ENCODE assay signal across 9 mouse cellular contexts in the genomic region with DNA sequence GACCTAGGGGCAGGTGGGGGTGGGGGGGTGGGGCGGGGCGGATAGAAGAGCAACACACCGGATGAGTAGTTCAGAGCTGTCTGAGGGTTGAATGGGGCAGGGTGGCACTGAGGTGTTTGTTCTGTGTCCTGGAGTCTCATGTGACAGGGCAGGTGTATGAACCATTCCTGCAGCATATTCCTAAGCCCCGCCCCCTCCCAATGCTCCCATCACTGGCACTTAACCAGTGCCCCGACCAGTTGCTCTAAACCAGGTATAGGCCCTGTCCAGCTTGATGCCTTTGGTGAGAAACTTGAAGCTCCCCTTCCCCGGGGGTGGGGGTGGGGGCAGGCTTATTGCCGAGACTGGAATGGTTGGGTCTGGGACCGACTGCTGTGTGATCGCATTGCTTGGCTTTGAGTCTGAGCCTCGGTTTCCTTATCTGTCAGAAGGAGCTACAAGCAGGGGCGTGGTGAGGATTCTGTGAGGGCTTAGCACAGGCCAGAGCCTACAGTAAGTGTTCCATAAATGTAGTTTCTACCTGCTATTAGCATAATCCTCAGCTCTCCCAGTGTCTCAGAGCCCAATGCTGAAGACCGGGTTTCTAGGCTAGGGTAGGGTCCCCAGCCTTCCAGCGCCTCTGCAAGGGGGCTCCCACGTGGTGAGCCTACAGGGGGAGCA. TPM values are rescaled to one million over a fixed set of nuclear protein-coding genes. Genes with fewer than 3 reads are reported as not detected.
DNase-seq lines count a peak whose midpoint lies in the region; ATAC-seq and TF ChIP-seq lines count a peak whose summit lies in the region.
"Had no signal": no experiment of that assay in that cellular context is flagged by ENCODE, and none has a peak within 500 bp of the region (broad histone marks: within the 10 kb centered on the region; RNA-seq: fewer than 3 reads in every experiment).

No protein-coding gene starts in this region.

- peak overlapping the region; percentile 39 for H3K9ac ChIP-seq in kidney, postnatal 0 days (ENCODE audit: low read depth, low read length)
- peak overlapping the region; percentile 55 for H3K9ac ChIP-seq in forebrain, embryonic 12.5 days
- H3K9ac ChIP-seq in limb, embryonic 14.5 days (ENCODE audit: low read depth, low read length, severe bottlenecking), result peak overlapping the region; percentile 1; the same call in 1 of the 2 replicates
- peak overlapping the region; percentile 58 for H3K9ac ChIP-seq in neural tube, embryonic 15.5 days (replicated peaks)

- no peak for TF ChIP-seq POLR2A in limb, embryonic 14.5 days (IDR thresholded peaks at IDR 0.05; ENCODE audit: borderline replicate concordance, extremely low read depth, insufficient read depth, insufficient read length)

- H3K4me3 ChIP-seq in kidney, postnatal 0 days (replicated peaks; ENCODE audit: low read depth, low read length), result peak overlapping the region; percentile 32
- peak overlapping the region; percentile 63 for H3K4me3 ChIP-seq in forebrain, embryonic 12.5 days (replicated peaks)
- H3K4me3 ChIP-seq in limb, embryonic 14.5 days (replicated peaks; ENCODE audit: low read length), result peak overlapping the region; percentile 36
- H3K4me3 ChIP-seq in neural tube, embryonic 15.5 days (replicated peaks), result peak overlapping the region; percentile 52
- H3K4me3 ChIP-seq: megakaryocyte, embryonic 14.5 days had no signal

- H3K4me1 ChIP-seq in kidney, postnatal 0 days (replicated peaks; ENCODE audit: insufficient read depth, low read length), result peaks cover 44% of the 10 kb centered on the region; the same call in 1 of the 2 replicates
- peaks cover 76% of the 10 kb centered on the region for H3K4me1 ChIP-seq in forebrain, embryonic 12.5 days
- H3K4me1 ChIP-seq in limb, embryonic 14.5 days (ENCODE audit: control insufficient read depth, insufficient read depth, low read length), result peaks cover 27% of the 10 kb centered on the region
- H3K4me1 ChIP-seq in neural tube, embryonic 15.5 days, result peaks cover 77% of the 10 kb centered on the region

- no peak for DNase-seq in kidney, postnatal 0 days (ENCODE audit: low spot score)
- DNase-seq in kidney, adult 18-20 months, result no peak
- no peak for DNase-seq in limb, embryonic 14.5 days (ENCODE audit: low spot score)
- DNase-seq in natural killer cell, adult 2 months (ENCODE audit: low spot score in 2 of 2), result no peak
- no peak for DNase-seq in thymus, postnatal 0 days (ENCODE audit: low spot score)
- DNase-seq in layer of hippocampus, postnatal 10 days (ENCODE audit: low spot score in 2 of 2), result no peak

- no peaks in the 10 kb centered on the region for H3K27me3 ChIP-seq in kidney, postnatal 0 days (ENCODE audit: insufficient read depth, low read length)
- H3K27me3 ChIP-seq in forebrain, embryonic 12.5 days, result peaks cover 46% of the 10 kb centered on the region
- H3K27me3 ChIP-seq in limb, embryonic 14.5 days (ENCODE audit: control insufficient read depth, insufficient read depth, low read length), result peaks cover 32% of the 10 kb centered on the region
- no peaks in the 10 kb centered on the region for H3K27me3 ChIP-seq in neural tube, embryonic 15.5 days (replicated peaks)

- TF ChIP-seq CTCF in kidney, postnatal 0 days (IDR thresholded peaks at IDR 0.05; ENCODE audit: low read depth), result no peak; the same call in 1 of the 2 replicates

- no peak overlapping the region; the same call in 1 of the 2 replicates for H3K27ac ChIP-seq in kidney, postnatal 0 days
- H3K27ac ChIP-seq in forebrain, embryonic 12.5 days, result peak overlapping the region; percentile 93
- no peak overlapping the region for H3K27ac ChIP-seq in limb, embryonic 14.5 days (replicated peaks; ENCODE audit: low read depth, low read length)
- peak overlapping the region; percentile 85 for H3K27ac ChIP-seq in neural tube, embryonic 15.5 days (replicated peaks)

- no peaks in the 10 kb centered on the region for H3K36me3 ChIP-seq in kidney, postnatal 0 days (ENCODE audit: insufficient read depth, low read length)
- H3K36me3 ChIP-seq in forebrain, embryonic 12.5 days (replicated peaks), result no peaks in the 10 kb centered on the region
- no peaks in the 10 kb centered on the region for H3K36me3 ChIP-seq in limb, embryonic 14.5 days (ENCODE audit: control insufficient read depth, insufficient read depth, low read length)
- H3K36me3 ChIP-seq in neural tube, embryonic 15.5 days, result no peaks in the 10 kb centered on the region

- H3K9me3 ChIP-seq in kidney, postnatal 0 days (replicated peaks; ENCODE audit: low read length), result no peaks in the 10 kb centered on the region
- H3K9me3 ChIP-seq in forebrain, embryonic 12.5 days, result no peaks in the 10 kb centered on the region
- H3K9me3 ChIP-seq in limb, embryonic 14.5 days (ENCODE audit: control insufficient read depth, low read length), result no peaks in the 10 kb centered on the region
- H3K9me3 ChIP-seq in neural tube, embryonic 15.5 days (replicated peaks), result no peaks in the 10 kb centered on the region
- H3K9me3 ChIP-seq: megakaryocyte, embryonic 14.5 days had no signal

- H3K4me2 ChIP-seq in kidney, postnatal 0 days (ENCODE audit: low read length), result peak overlapping the region; percentile 66
- H3K4me2 ChIP-seq in forebrain, embryonic 12.5 days, result peak overlapping the region; percentile 72
- peak overlapping the region; percentile 47 for H3K4me2 ChIP-seq in limb, embryonic 14.5 days (replicated peaks; ENCODE audit: low read depth, low read length, severe bottlenecking)
- peak overlapping the region; percentile 88 for H3K4me2 ChIP-seq in neural tube, embryonic 15.5 days

- WGBS in kidney, postnatal 0 days, result 5% methylated on average over 14 of the region's 14 CpGs
- 4% methylated on average over 14 of the region's 14 CpGs for WGBS in forebrain, embryonic 12.5 days
- 8% methylated on average over 14 of the region's 14 CpGs for WGBS in limb, embryonic 14.5 days
- 3% methylated on average over 14 of the region's 14 CpGs for WGBS in neural tube, embryonic 15.5 days

- no peak for ATAC-seq in kidney, postnatal 0 days (replicated peaks; ENCODE audit: low FRiP score, low read depth)
- no peak; the same call in 1 of the 2 replicates for ATAC-seq in forebrain, embryonic 12.5 days (ENCODE audit: low FRiP score)
- no peak for ATAC-seq in limb, embryonic 14.5 days (ENCODE audit: low FRiP score, low read depth)
- ATAC-seq in neural tube, embryonic 15.5 days (ENCODE audit: low FRiP score), result no peak

RNA-seq across cellular contexts. Expression of gene Fam222a, which starts 3.1 kb away (rescaled TPM):
- polyA plus RNA-seq in kidney, postnatal 0 days (2015; fragmentation: Nextera tagmentation; extraction: Ambion mirVana), result 5.0 and 5.8 TPM in 2 replicates
- 6.9 and 10.2 TPM in 2 replicates for polyA plus RNA-seq in forebrain, embryonic 12.5 days (2016; fragmentation: Nextera tagmentation; extraction: Ambion mirVana)
- 1.5 and 2.2 TPM in 2 replicates for polyA plus RNA-seq in limb, embryonic 14.5 days (2012; rRNA removed)
- polyA plus RNA-seq in limb, embryonic 14.5 days (2014; fragmentation: Nextera tagmentation; extraction: Ambion mirVana), result 0.86 and 1.1 TPM in 2 replicates
- 4.7 and 5.3 TPM in 2 replicates for polyA plus RNA-seq in neural tube, embryonic 15.5 days (2015; fragmentation: Nextera tagmentation; extraction: Ambion mirVana)
- 1.6 and 2.3 TPM in 2 replicates for polyA plus RNA-seq in thymus, postnatal 0 days (2015; fragmentation: Nextera tagmentation; extraction: Ambion mirVana)
- total RNA-seq in layer of hippocampus, postnatal 10 days (2021), result 1 to 10 TPM; 5.0 to 5.7 TPM

Comparison
In these comparisons a context has a peak if more than half of its experiments do, and no peak if none do; other contexts are left out.
1. H3K27ac ChIP-seq: peak in forebrain, embryonic 12.5 days (single experiment) and neural tube, embryonic 15.5 days (single experiment); none in kidney, postnatal 0 days (single experiment) and limb, embryonic 14.5 days (single experiment).
2. H3K9ac ChIP-seq: peak in every context shown above with its lines; median percentile 58 in neural tube, embryonic 15.5 days; 55 in forebrain, embryonic 12.5 days; 39 in kidney, postnatal 0 days; 1 in limb, embryonic 14.5 days.
3. Peak in every context shown above with its lines, with median percentiles within 50 percentile points of each other: H3K4me2 ChIP-seq and H3K4me3 ChIP-seq.